22 mouse cellular contexts compared by ENCODE assay signal in the genomic region with DNA sequence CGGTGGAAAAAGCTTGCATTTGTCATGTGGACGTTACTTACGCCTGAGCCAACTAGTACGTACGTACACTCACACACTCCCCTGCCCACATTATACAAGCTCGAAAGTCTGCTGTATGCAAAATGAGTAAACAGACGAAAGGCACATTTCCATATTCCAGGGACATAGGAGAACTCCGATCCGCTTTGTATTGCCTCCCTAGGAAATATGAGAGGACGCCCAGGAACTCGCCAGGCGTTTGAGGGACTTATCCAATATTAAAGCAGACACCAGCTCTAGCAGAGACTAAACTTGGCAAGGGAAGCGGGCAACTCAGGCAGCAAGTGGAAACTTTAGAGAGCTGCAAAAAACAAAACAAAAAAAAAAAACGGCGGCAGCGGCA. TPM values are rescaled to one million over a fixed set of nuclear protein-coding genes. Genes with fewer than 3 reads are reported as not detected.
DNase-seq lines count a peak whose midpoint lies in the region; ATAC-seq lines count a peak whose summit lies in the region.
"Had no signal": no experiment of that assay in that cellular context is flagged by ENCODE, and none has a peak within 500 bp of the region (broad histone marks: within the 10 kb centered on the region; RNA-seq: fewer than 3 reads in every experiment).

No protein-coding gene starts in this region.

- H3K36me3 ChIP-seq in forebrain, embryonic 14.5 days (ENCODE audit: control insufficient read depth, insufficient read depth, low read length), result no peaks in the 10 kb centered on the region
- no peaks in the 10 kb centered on the region for H3K36me3 ChIP-seq in forebrain, embryonic 10.5 days (replicated peaks)
- H3K36me3 ChIP-seq: lung, embryonic 15.5 days; midbrain, embryonic 10.5 days had no signal

- no peak overlapping the region for H3K4me2 ChIP-seq in forebrain, embryonic 14.5 days (ENCODE audit: low read length)
- H3K4me2 ChIP-seq: hindbrain, embryonic 14.5 days; lung, embryonic 15.5 days had no signal

- H3K27me3 ChIP-seq in forebrain, embryonic 14.5 days (replicated peaks; ENCODE audit: control insufficient read depth, insufficient read depth, low read length), result no peaks in the 10 kb centered on the region
- H3K27me3 ChIP-seq in forebrain, embryonic 10.5 days (ENCODE audit: poor library complexity, severe bottlenecking), result no peaks in the 10 kb centered on the region
- H3K27me3 ChIP-seq: lung, embryonic 15.5 days had no signal

- H3K4me3 ChIP-seq in forebrain, embryonic 14.5 days (ENCODE audit: low read depth, low read length), result no peak overlapping the region
- no peak overlapping the region for H3K4me3 ChIP-seq in forebrain, embryonic 10.5 days
- H3K4me3 ChIP-seq: lung, embryonic 15.5 days; midbrain, embryonic 10.5 days; myocyte had no signal

- no peak for ATAC-seq in forebrain, embryonic 14.5 days
- ATAC-seq: intestine, postnatal 0 days had no signal

- H3K9me3 ChIP-seq in forebrain, embryonic 14.5 days (replicated peaks; ENCODE audit: control insufficient read depth, low read length), result no peaks in the 10 kb centered on the region
- no peaks in the 10 kb centered on the region for H3K9me3 ChIP-seq in forebrain, embryonic 10.5 days
- H3K9me3 ChIP-seq: lung, embryonic 15.5 days; midbrain, embryonic 10.5 days had no signal

- H3K4me1 ChIP-seq in forebrain, embryonic 14.5 days (ENCODE audit: control insufficient read depth, insufficient read depth, low read length), result no peaks in the 10 kb centered on the region
- H3K4me1 ChIP-seq in forebrain, embryonic 10.5 days, result peaks cover 32% of the 10 kb centered on the region
- H3K4me1 ChIP-seq: lung, embryonic 15.5 days had no signal

- DNase-seq in forebrain, embryonic 14.5 days (ENCODE audit: low spot score), result peak; percentile 8
- no peak for DNase-seq in forebrain, embryonic 10.5 days (ENCODE audit: extremely low spot score, low spot score)
- peak; percentile 24 to 30 for DNase-seq in layer of hippocampus, adult 8-10 months (ENCODE audit: low spot score in 2 of 2)
- DNase-seq in layer of hippocampus, adult 9-10 months (ENCODE audit: low spot score), result no peak
- DNase-seq in ovary, adult 18-20 months (ENCODE audit: low spot score), result peak; percentile 39
- no peak for DNase-seq in ovary, postnatal 14 days (ENCODE audit: low spot score)
- DNase-seq in lung, postnatal 4 days, result peak; percentile 5 to 41
- DNase-seq: gastrocnemius, postnatal 14 days; kidney, postnatal 14 days; liver; right cerebral cortex, postnatal 14 days had no signal

- H3K27ac ChIP-seq in forebrain, embryonic 14.5 days (ENCODE audit: low read depth, low read length), result no peak overlapping the region
- H3K27ac ChIP-seq in forebrain, embryonic 10.5 days, result no peak overlapping the region
- H3K27ac ChIP-seq: hindbrain, embryonic 14.5 days; lung, embryonic 15.5 days; midbrain, embryonic 10.5 days had no signal

- H3K9ac ChIP-seq in forebrain, embryonic 14.5 days (ENCODE audit: low read length), result no peak overlapping the region
- H3K9ac ChIP-seq: hindbrain, embryonic 14.5 days; lung, embryonic 15.5 days had no signal

- 72% methylated on average over 16 of the region's 16 CpGs for WGBS in forebrain, embryonic 14.5 days
- 94% methylated on average over 16 of the region's 16 CpGs for WGBS in forebrain, embryonic 10.5 days

RNA-seq across cellular contexts. Expression of gene Gm45213, which starts 34.5 kb away (rescaled TPM):
- not detected in 2 replicates for polyA plus RNA-seq in forebrain, embryonic 14.5 days (2014; fragmentation: Nextera tagmentation; extraction: Ambion mirVana)
- polyA plus RNA-seq in forebrain, embryonic 10.5 days (2016; fragmentation: Nextera tagmentation; extraction: Ambion mirVana), result not detected in 2 replicates
- total RNA-seq in layer of hippocampus, adult 8-10 months (2022), result not detected
- total RNA-seq: ES-E14; gastrocnemius, postnatal 14 days; heart, adult 8-10 months; left cerebral cortex, adult 8-10 months; neutrophil, adult 5-6 weeks had no signal
- polyA plus RNA-seq: C2C12; heart, postnatal 0 days; hindbrain, embryonic 14.5 days; intestine, postnatal 0 days; lung, embryonic 15.5 days; midbrain, embryonic 10.5 days; myocyte had no signal

RNA-seq across cellular contexts. Expression of gene Snrpa1, which starts 49.9 kb away (rescaled TPM):
- 151 and 157 TPM in 2 replicates for polyA plus RNA-seq in forebrain, embryonic 14.5 days (2014; fragmentation: Nextera tagmentation; extraction: Ambion mirVana)
- polyA plus RNA-seq in forebrain, embryonic 10.5 days (2016; fragmentation: Nextera tagmentation; extraction: Ambion mirVana), result 292 and 294 TPM in 2 replicates
- total RNA-seq in layer of hippocampus, adult 8-10 months (2022), result 10 to 100 TPM; 31.0 to 43.2 (median 33.4) TPM

Comparison
In these comparisons a context has a peak if more than half of its experiments do, and no peak if none do; other contexts are left out.
1. DNase-seq: peak in forebrain, embryonic 14.5 days (single experiment), layer of hippocampus, adult 8-10 months (2 of 2), ovary, adult 18-20 months (single experiment) and lung, postnatal 4 days (2 of 2); none in forebrain, embryonic 10.5 days (single experiment), layer of hippocampus, adult 9-10 months (single experiment) and ovary, postnatal 14 days (single experiment).